Mouse (Mus musculus): ENCODE measurements around the gene Dcun1d1.

Dcun1d1 gene

GRCm38 (mm10) chr3:35937345-35937744 lies at the start of gene Dcun1d1:
Gene Dcun1d1, minus strand, starts transcription at chr3:35937445.
- in situ Hi-C loops (cut with MboI), result no loop called here

- in situ Hi-C loops (cut with MboI), result no loop called here
Observed at GRCm38 (mm10) chr3:35986266-35986665, 49.0 kb upstream of the Dcun1d1 start.

GRCm38 (mm10) chr3:35973551-35973950 lies 36.3 kb upstream of the Dcun1d1 start:
- in situ Hi-C loops (cut with MboI), result no loop called here

GRCm38 (mm10) chr3:35972985-35973384 lies 35.7 kb upstream of the Dcun1d1 start:
- in situ Hi-C loops (cut with MboI), result no loop called here

- in situ Hi-C loops (cut with MboI), result no loop called here
Observed at GRCm38 (mm10) chr3:35971149-35971548, 33.9 kb upstream of the Dcun1d1 start.

- in situ Hi-C loops (cut with MboI), result no loop called here
Observed at GRCm38 (mm10) chr3:35970441-35970840, 33.2 kb upstream of the Dcun1d1 start.

GRCm38 (mm10) chr3:35967366-35967921 lies 30.2 kb upstream of the Dcun1d1 start:
- in situ Hi-C loops (cut with MboI), result no loop called here

- in situ Hi-C loops (cut with MboI), result no loop called here
Observed at GRCm38 (mm10) chr3:35966493-35966892, 29.2 kb upstream of the Dcun1d1 start.

GRCm38 (mm10) chr3:35964928-35965327 lies 27.7 kb upstream of the Dcun1d1 start:
- in situ Hi-C loops (cut with MboI), result no loop called here

GRCm38 (mm10) chr3:35963921-35964320 lies 26.7 kb upstream of the Dcun1d1 start:
- in situ Hi-C loops (cut with MboI), result no loop called here

GRCm38 (mm10) chr3:35963401-35963800 lies 26.2 kb upstream of the Dcun1d1 start:
- in situ Hi-C loops (cut with MboI), result no loop called here

GRCm38 (mm10) chr3:35962967-35963366 lies 25.7 kb upstream of the Dcun1d1 start:
- in situ Hi-C loops (cut with MboI), result no loop called here

GRCm38 (mm10) chr3:35957230-35957629 lies 20.0 kb upstream of the Dcun1d1 start:
- in situ Hi-C loops (cut with MboI), result no loop called here

GRCm38 (mm10) chr3:35954901-35955575 lies 17.8 kb upstream of the Dcun1d1 start:
- in situ Hi-C loops (cut with MboI), result no loop called here

GRCm38 (mm10) chr3:35953816-35954215 lies 16.6 kb upstream of the Dcun1d1 start:
- in situ Hi-C loops (cut with MboI), result no loop called here

GRCm38 (mm10) chr3:35953184-35953583 lies 15.9 kb upstream of the Dcun1d1 start:
- in situ Hi-C loops (cut with MboI), result no loop called here

- in situ Hi-C loops (cut with MboI), result no loop called here
Observed at GRCm38 (mm10) chr3:35948197-35948596, 11.0 kb upstream of the Dcun1d1 start.

GRCm38 (mm10) chr3:35940520-35941135 lies 3.4 kb upstream of the Dcun1d1 start:
- in situ Hi-C loops (cut with MboI), result no loop called here

GRCm38 (mm10) chr3:35940047-35940446 lies 2.8 kb upstream of the Dcun1d1 start:
- in situ Hi-C loops (cut with MboI), result no loop called here

GRCm38 (mm10) chr3:35933405-35933777 lies 3.9 kb downstream of the Dcun1d1 start:
- in situ Hi-C loops (cut with MboI), result no loop called here

- in situ Hi-C loops (cut with MboI), result no loop called here
Observed at GRCm38 (mm10) chr3:35932735-35933404, 4.4 kb downstream of the Dcun1d1 start.

GRCm38 (mm10) chr3:35931896-35932727 lies 5.1 kb downstream of the Dcun1d1 start:
- in situ Hi-C loops (cut with MboI), result no loop called here
